Mouse (Mus musculus) retina, adult 2 months (tissue): Measurements from ENCODE around the gene Sgip1.

ENCODE experiments used
- DNase-seq: peaks from one replicate; pipeline ENCODE4 v3.0.0-alpha.2; 2012; ENCODE audit warnings: low read depth, low spot score

Gene Sgip1

DNA sequence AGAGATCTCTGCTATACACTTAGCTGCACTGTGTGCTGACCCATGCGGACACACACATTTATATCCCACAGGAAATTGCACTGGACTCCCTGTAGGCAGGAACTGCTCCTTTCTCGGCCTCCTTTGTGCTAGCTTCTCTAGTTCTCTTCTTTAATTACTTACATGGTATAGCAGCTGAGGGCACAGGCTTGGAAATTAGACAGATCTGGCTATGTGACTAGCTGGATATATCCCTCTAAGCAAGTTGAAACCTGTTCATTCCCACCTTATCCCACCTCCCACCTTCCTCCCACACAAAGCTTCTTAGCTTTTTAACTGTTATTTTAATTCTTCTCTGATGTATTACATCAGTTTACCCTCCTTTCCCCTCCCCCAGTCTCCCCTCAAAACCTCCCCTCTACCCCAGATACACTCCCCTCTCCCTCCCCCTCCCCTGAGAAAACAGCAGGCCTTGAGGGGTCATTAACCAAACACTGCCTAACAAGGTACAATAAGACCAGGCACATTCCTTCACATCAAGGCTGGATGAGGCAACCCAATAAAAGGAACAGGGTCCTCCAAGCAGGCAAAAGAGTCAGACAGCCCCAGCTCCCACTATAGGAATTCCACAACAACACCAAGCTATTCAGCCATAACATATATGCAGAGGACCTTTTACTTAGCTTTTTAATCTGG lies 34.6 kb downstream of the Sgip1 start:
- no peak for DNase-seq

DNA sequence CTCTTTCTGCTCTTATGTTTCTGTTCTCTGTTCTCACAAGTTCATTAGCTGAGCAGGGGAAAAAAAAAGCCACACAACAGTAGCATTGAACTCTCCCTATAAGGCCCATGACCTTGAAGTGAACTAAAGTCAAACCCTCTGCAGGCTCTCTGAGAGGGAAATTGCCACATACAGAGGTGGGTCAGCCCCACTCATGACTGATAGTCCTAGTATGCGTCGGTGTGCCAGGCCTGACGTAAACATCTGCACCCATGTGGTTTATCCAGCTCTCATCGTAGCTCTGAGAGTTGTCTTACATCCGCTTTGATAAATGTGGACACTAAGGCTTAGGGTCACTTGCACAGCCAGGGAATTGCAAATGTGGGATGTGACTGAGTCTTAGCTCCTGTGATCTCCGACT lies 38.8 kb downstream of the Sgip1 start:
- no peak for DNase-seq

DNA sequence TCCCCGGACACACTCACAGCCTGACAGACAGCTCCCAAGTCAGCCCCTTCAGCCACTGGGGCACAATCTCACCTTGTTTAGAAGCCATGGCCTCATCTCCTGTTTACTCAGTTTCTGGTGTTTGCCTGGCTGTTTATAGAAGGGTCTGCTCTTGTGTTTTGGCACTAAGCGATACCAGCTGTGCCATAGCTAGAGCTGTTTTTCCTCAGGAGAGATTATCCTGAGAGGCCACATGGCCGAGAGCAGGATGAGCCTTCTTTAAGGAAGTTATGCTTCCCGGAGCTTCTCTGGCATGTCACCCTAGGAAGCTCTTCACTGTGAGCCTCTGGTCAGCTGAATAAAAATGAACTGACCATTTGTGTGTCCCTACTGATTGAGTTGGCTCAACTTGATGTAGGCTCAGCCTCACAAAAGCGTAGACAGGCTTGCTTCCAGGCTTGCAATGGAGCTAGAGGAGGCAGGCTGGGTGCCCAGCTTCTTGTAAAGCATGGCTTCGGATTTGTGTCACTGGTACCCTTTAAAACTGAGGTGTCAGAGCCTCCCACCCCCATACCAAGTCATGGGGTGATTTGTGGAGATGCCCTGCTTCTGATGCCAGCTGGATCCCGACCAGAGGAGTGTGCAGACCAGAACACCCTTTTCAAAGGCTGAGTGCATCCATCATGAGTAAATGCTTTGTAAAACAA lies 42.1 kb downstream of the Sgip1 start:
- no peak for DNase-seq

DNA sequence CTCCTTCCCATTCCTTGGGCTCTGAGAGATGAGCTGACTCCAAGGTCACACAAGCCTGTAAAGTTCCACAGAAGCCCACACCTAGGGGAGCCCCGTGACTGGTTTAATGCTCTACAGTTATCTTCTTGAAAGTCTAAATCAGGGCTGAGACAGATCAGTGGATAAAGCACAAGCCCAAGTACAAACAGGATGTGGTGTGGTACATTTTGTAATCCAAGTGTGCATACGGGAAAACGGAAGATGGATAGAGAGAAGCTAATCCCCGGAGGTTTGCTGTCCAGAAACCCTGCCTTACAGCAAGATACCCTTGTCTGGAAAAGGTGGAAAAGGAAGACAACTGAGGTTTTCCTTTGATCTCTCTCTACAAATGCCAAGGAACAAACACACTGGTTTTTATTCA lies 44.1 kb downstream of the Sgip1 start:
- DNase-seq: no peak

DNA sequence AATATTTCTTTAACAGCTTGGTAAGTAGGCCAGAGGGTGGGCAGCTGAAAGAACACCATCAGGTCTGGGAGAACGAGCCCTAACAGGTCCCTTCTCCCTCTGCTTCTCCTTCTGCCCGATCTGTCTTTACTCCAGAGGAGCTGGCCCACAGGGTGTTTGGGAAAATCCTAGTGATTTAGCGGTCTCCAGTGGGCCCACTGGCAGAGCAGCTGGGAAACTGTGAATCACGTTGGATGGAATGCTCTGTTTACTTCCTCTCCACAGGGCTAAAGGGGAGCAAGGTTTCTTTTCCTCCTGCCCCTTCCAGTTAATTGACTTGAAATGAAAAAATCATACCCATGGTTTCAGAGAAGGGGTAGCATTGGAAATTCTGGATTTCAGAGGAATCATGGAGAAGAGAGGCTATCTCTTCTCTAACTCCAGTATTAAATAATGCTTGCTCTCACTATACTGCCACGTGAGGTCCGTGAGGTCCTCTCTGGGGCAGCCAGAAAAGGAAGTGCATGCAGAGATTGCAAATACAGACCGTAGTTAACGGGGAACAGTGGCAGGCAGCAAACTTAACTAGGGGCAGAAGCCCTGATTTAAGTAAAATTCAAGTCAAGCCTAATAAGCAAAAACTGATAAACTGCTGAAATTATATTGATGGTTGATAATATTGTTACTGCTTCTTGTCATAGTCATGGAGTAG lies 51.1 kb downstream of the Sgip1 start:
- no peak for DNase-seq

DNA sequence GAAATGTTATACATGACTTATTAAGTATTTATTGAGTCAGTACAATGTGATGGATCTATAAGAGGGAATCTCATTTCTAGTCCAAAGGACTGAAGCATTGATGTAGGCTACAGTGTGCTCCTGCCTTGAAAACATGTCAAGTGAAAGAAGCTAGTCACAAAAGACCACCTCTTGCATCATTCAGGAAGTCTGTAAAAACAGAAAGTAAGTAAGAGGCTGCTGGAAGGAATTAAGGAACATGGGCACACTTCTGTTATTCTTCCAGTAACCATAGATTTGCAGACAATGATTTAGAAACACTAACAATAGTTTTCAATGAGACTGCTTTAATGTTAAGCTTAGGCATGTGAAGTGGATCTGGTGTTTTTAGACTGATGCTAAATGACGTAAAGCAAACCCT lies 60.4 kb downstream of the Sgip1 start:
- DNase-seq: no peak

DNA sequence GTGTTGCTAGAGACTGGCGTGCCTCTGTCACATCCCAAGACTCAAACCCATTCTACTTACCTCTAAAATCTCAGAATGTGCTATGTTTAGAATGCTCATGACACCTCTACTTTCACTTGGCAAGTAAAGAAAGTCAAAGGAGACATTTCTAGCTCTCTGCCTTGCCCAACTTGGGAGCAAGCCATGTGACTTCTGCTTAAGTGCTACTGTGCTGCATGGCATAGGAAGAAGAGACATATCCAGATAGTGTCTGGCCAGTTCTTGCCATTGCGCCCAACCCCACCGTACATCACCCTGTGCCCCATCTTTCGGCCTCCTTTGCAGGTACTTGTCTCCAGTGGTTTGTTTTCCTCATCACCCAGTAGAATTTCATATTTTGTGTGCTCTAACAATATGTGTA lies 60.8 kb downstream of the Sgip1 start:
- no peak for DNase-seq

DNA sequence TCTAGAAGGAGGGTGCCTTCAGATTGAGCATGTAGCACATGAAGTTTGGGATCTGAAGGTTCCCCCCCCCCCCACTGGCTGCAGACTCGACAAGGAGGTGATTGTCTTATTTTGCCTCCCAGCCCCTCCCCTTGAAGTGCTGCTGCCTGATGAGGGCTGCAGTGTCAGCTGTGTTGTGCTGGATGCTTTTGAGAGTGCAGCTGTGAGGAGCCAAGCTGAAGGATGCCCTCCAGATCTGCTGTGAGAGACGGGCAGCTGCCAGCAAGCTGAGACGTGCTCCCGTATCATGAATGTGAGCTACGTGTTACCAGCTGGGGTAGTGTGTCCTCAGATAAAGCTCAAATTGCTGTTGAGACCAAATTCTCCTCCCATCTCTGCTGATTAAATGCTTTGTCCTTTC lies 63.5 kb downstream of the Sgip1 start:
- no peak for DNase-seq

DNA sequence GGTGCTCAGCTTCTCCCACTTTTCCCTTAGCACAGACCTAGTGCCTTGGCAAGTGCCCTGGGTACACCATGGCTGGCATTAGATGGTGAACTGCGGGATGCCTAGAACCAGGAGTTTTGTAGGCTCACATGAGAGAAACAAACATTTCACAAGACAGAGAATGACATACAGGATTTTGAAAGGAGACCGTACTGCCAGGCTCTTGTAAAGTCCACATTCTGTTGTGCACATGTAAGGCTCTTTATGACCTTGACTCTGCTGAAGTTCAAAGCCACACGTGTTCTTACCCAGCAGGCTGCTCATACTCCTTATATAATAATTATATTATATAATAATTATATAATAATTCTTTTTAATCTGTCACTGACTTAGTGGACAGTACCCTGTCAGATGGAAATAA lies 65.9 kb downstream of the Sgip1 start:
- no peak for DNase-seq

DNA sequence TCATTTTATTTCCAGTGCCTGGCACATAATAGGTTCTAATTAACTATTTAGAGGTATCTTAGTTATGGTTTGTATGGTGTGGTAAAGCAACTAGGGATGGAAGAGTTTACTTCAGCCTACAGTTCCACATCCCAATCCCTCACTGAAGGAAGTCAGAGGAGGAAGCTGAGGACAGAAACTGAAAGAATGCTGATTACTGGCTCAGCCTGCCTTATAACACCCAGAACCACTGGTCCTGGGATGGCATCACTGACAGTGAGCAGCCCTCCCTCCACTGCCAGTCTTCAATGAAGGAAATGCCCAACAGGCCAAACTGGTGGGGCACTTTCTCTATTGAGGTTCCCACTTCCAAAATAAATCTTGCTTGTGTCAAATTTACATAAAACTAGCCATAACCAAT lies 67.2 kb downstream of the Sgip1 start:
- no peak for DNase-seq

DNA sequence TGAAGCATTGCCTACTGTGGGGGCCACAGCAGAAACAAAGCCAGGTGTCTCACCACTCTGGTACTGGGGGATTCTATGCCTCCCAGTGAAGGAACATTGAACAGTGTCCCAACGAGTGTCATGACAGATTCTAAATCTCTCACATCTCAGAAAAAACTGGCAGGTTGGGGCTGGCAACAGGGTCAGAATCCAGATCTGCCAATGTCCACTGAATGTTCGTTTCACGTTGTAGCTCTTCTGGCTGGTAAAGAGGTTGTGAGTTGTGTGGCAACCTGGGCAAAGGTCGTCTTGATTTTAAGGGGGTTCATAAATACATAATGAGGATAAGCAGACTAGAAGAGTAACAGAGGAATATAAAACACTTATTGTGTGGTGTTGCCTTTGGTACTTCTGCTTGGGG lies 68.2 kb downstream of the Sgip1 start:
- no peak for DNase-seq

DNA sequence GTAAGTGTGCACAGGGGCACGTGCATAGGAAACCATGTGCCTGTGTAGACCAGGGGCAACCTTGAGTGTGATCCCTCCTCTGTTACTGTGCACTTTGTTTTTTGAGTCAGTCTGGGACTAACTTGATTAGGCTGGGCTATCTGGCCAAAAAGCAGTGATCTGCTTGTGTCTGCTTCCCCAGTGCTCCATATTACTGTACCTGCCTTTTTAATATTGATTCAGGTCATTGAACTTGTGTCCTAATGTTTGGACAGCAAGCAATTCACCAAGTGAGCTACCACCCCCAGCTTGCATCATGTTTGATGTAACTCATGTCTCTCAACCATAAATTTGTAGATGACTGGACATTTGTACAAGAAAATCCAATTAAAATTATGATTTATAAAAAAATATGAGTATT lies 69.2 kb downstream of the Sgip1 start:
- DNase-seq: no peak

DNA sequence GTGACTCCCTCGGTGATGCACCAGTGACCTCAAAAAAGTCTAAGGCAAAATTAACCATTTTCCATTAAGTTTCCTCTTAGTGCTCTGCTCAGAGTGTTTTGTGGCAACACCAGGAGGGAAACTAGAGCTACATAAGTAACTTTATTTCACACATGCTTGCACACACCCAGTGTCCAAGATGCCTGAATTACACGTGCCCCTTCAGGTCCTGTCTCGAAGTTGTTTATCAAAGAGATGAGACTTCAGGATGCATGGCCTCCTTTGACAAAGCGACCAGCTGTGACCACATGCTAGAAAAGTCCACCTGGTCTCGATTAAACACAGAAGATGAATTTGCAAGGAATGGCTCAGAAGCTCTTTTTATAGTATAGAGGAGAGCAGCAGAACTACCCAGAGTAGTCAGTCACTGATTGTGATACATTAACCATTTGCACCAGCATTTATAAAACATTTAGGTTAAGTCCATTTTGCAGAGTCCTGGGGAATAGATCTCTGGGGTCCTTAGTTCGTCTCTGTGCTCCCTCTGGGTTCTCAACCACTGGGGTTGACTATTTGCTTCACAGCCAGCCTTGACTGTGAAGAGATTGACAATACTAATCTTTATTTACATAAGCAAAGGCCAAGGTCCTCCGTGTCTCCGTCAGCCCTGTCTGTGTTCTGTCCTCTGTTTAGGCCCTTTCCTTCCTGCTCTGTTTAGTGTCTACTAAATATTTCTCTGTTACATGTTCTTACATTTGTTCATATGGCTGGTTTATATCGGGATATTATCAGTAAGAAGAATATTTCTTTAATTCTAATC lies 70.1 kb downstream of the Sgip1 start:
- no peak for DNase-seq

DNA sequence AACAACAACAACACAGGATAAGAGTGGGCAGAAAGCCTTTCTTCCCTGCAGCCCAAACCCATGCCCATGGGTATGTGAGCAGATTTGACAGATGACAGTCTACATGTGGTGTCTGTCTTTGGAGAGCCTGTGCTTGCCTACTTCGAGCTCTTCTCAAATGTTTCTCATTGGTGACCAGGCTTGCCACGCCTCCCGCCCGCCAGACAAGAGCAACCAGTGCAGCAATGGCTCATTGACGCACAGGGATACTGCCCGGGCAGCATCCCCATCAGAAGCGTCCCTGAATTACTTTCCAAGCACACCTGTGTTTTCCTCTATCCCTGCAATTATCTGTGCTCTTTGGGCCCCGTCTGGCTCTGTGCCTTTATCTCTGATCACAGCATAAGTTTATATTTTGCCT lies 72.2 kb downstream of the Sgip1 start:
- DNase-seq: no peak

DNA sequence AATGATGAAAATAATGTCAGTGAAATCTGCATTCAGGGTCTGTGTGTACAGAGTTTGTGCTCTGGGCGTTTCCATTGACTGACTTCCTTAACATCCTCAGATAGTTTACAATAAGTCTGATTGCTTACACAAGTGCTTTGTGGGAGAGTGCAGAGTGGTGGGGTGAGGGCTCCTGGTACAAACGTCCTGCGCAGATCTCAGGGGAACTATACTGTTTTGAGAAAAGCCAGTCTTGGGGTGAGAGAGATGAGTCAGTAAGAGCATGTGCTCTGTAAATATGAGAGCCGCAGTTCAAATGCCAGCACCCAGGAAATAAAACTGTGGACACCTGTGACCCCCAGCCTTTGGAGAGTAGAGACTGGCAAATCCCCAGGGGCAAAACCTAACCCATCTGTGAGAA lies 80.7 kb downstream of the Sgip1 start:
- DNase-seq: no peak

DNA sequence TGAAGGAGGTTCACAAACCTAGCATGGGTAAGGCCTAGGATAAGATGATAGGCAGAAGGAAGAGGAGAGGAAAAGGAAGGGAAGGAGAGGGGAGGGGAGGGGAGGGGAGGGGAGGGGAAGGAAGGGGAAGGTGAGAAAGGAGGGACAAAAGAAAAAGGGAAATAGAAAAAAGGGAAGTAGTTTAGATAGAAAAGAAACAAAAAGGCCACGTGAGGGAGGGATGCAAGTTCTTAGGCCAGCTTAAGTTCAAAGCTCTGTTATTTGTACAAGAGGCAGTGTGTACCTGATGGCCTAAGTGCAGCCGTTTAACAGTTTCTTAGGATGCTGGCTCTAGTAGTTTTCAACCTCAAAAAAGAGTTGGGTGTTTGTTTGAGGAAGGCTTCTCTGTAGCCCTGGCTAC lies 83.4 kb downstream of the Sgip1 start:
- DNase-seq: no peak

DNA sequence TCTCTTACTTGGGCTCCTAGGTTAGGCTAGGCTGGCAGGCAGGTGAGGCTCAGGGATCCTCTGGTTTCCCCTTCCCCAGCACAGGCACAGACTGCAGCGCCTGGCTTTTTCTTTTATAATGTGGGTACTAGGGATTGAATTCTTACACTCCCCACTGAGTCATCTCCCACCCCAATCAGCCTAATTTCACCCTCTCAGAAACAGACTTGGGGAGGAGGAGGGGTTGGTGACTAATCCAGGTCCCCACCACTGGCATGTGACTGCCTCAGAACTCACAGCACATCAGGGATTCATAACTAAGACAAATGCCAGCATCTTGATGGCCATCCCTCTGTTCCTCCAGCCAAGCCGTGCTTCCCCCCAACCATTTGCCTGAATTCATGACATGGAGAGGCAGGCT lies 85.1 kb downstream of the Sgip1 start:
- no peak for DNase-seq

DNA sequence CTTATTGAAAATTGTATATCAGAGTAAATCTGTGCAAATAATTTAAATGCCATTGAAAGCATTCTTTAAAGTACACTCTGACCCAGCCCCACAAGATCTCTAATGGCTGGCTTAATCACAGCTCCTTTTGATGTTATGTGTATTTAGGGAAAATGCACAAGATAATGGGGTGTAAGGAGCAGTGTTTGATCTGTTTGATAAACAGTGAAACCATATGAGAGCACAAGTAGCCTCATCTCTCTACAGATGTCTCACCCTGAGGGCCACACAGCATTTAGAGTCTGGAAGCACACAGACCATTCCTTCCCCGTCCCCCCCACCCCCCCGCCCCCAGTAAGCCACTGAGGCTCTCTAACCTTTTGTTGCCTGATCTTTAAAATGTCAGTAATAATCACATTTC lies 87.4 kb downstream of the Sgip1 start:
- no peak for DNase-seq

DNA sequence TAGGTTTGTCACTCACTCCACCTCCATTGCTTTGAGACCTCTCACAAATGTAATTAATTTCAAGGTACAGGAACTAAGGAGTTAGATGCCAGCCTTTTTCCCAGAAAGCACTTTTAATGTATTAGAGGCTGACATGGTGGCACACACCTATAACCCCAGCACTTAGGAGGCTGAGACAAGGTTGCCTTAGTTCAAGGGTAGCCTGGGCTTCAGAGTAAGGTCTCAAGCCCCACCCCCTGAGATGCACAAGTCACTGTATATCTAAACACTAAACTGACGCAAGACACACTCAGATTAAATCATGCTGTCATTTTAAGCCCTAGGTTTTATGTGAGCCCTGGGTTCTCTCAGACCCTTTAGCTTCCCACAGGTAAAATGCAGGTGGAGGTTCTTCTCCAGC lies 92.1 kb downstream of the Sgip1 start:
- DNase-seq: no peak

DNA sequence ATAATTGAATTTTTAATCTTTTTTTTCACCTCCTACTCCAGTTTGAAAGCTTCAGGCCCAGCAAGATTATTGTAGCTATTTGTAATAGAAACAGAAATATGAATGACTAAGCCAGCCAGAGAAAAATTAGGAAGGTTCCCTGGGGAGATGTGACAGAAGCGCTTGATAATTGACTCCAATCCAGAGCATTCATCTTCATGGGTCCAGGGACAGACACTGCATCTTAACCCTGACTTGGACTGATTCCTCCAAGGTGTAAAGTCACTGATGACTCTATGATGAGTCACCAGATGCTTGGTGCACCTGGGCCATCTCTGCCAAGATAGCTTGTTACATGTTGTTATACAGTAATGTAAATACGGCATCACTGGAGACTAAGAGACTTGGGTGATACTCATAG lies 92.6 kb downstream of the Sgip1 start:
- DNase-seq: no peak

DNA sequence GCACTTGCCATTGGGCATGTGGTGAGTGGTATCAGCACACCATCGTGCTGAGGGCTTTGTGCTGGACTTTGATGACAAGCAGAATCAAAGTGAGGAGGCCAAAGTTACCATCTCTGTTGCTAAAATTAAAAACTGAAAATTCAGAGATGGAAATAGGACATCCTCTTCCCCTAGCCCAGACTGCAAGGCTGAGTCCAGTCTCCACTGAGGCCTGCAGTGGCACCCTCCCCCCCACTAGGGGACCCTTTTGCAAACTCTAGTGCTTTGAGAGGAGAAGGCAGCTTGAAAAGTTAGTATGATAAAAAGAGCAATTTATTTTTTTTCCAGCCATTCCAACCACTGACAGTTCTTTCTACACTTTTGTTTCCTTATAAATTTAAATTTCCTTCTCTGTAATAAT lies 93.6 kb downstream of the Sgip1 start:
- no peak for DNase-seq

DNA sequence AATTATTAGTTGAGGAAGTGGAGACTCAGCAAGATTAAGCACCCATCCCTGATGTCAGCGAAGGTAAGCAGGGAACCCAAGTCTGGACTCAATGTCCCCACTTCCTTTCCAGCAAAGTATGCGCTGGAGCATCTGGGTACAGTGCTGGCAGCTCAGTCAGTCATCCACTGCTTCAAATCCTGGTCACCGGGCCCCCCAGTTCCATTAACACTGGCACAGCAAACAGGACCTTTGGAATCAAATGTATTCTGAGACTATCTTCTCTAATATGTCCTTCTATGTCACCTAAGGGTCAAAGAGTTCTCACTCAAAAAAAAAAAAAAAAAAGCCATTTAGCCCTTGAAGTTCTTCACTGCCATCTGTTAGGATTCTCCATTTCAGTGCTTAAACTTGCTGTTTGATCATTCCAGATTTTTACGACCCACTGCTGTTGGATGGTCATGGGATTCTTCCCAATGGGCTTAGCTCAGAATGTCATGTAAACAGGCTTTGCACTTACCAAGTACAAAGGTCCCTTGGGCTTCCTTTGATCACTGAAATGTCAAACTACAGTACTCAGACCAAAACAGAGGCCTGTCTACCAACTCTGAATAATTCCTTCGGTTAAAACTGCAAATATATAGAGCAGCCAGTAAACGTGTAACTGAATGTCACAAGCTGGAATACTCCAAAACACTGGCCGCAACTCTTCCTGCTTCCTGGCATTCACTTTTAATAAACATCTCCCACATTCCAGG lies 99.1 kb downstream of the Sgip1 start:
- no peak for DNase-seq
